Comparison of ENCODE assay signal across 7 mouse cellular contexts in the genomic region with DNA sequence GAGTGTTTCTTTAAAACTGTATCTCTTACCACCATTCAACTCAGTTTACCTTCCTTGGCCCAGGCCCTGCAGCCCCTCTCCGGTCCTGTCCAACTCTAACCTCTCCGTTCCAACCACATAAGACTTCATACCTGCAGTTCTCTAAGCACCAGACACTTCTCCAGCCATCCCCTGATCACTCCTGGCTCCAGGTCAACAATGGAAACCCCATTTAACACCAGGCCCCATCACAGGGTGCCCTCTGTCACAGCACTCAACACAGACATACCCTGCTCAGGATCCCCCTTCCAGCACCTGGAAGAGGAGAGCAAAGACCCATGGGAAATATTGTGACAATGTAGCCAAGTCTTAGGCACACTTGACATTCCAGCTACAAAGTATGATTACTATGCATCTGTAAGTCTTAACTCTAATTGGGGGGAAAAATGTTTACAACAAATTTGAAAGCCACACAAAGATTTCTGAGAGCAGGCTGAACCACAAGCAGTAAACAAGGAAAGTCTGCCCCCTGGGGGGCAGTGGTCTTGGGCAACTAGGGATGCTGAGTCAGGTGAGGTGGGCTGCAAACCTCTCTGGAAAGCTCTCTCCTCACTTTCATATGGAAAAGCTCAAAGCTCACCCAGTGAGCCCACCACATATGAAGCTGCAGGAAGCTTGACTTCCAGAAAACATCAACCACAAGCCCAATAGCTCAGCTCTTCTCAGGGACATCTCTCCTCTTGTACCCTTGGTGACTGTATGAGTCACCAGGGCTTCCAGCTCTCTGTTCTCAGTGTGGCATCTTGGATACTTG. TPM values are rescaled to one million over a fixed set of nuclear protein-coding genes. Genes with fewer than 3 reads are reported as not detected.
DNase-seq lines count a peak whose midpoint lies in the region; ATAC-seq and TF ChIP-seq lines count a peak whose summit lies in the region.

No protein-coding gene starts in this region.

- DNase-seq in CH12.LX (ENCODE audit: extremely low read depth): no peak
- peak; percentile 69 for DNase-seq in Muller cell, postnatal 12 days (ENCODE audit: inconsistent ontology term)
- no peak for DNase-seq in heart, postnatal 0 days (ENCODE audit: low spot score)
- DNase-seq in limb, embryonic 11.5 days (ENCODE audit: low spot score): peak; percentile 57
- no peak for DNase-seq in urinary bladder, postnatal 25 days (ENCODE audit: low spot score)
- DNase-seq in left cerebral cortex, adult 8-10 months (ENCODE audit: low spot score in 2 of 2): no peak

- H3K4me1 ChIP-seq in CH12.LX (ENCODE audit: control insufficient read depth in 1 of 2, insufficient read depth in 2 of 2): peaks cover 8 to 43% of the 10 kb centered on the region in 2 experiments
- H3K4me1 ChIP-seq in heart, postnatal 0 days (ENCODE audit: control insufficient read depth, insufficient read depth): peaks cover 41% of the 10 kb centered on the region
- H3K4me1 ChIP-seq in limb, embryonic 11.5 days (ENCODE audit: control insufficient read depth, insufficient read depth, low read length): peaks cover 29% of the 10 kb centered on the region
- peaks cover 56% of the 10 kb centered on the region for H3K4me1 ChIP-seq in neural tube, embryonic 13.5 days (replicated peaks)

- no peaks in the 10 kb centered on the region for H3K79me2 ChIP-seq in CH12.LX (replicated peaks; ENCODE audit: control insufficient read depth, extremely low read depth, insufficient read depth, poor library complexity, severe bottlenecking)

- 76% methylated on average over 2 of the region's 2 CpGs for WGBS in heart, postnatal 0 days
- 92% methylated on average over 2 of the region's 2 CpGs for WGBS in limb, embryonic 11.5 days
- WGBS in neural tube, embryonic 13.5 days: 88% methylated on average over 2 of the region's 2 CpGs

- H3K27me3 ChIP-seq in CH12.LX (replicated peaks): no peaks in the 10 kb centered on the region
- no peaks in the 10 kb centered on the region for H3K27me3 ChIP-seq in heart, postnatal 0 days (ENCODE audit: control insufficient read depth, insufficient read depth, low read length)
- no peaks in the 10 kb centered on the region for H3K27me3 ChIP-seq in limb, embryonic 11.5 days (ENCODE audit: control insufficient read depth, insufficient read depth, low read length)
- peaks cover 14% of the 10 kb centered on the region for H3K27me3 ChIP-seq in neural tube, embryonic 13.5 days

- peak overlapping the region; percentile 80 to 81 (median 80) for H3K4me3 ChIP-seq in CH12.LX (replicated peaks in 1 of 3; ENCODE audit: low read depth in 2 of 3, low read length in 2 of 3, poor library complexity in 1 of 3)
- peak overlapping the region; percentile 94 for H3K4me3 ChIP-seq in heart, postnatal 0 days (ENCODE audit: low read depth, low read length)
- peak overlapping the region; percentile 70 for H3K4me3 ChIP-seq in limb, embryonic 11.5 days (ENCODE audit: low read depth, low read length)
- peak overlapping the region; percentile 77 for H3K4me3 ChIP-seq in neural tube, embryonic 13.5 days

- TF ChIP-seq POLR2A in CH12.LX (IDR thresholded peaks at IDR 0.05; ENCODE audit: low read depth, low read length): no peak

- ATAC-seq in heart, postnatal 0 days (ENCODE audit: insufficient read depth, low read depth): no peak
- no peak for ATAC-seq in limb, embryonic 11.5 days (ENCODE audit: insufficient number of reproducible peaks, low FRiP score, low TSS enrichment, low read depth)
- ATAC-seq in neural tube, embryonic 13.5 days (ENCODE audit: low read depth): no peak

- peak in 1 of 2 experiments; percentile 66; a peak in 2 of 4 replicates for TF ChIP-seq CTCF in CH12.LX (conservative IDR thresholded peaks at IDR 0.05 in 1 of 2, IDR thresholded peaks at IDR 0.05 in 1 of 2; ENCODE audit: low read depth in 2 of 2, low read length in 2 of 2)
- TF ChIP-seq CTCF in heart, postnatal 0 days (IDR thresholded peaks at IDR 0.05; ENCODE audit: low read depth): peak; percentile 52

- H3K9me3 ChIP-seq in CH12.LX (replicated peaks; ENCODE audit: low read length): no peaks in the 10 kb centered on the region
- no peaks in the 10 kb centered on the region for H3K9me3 ChIP-seq in heart, postnatal 0 days (replicated peaks; ENCODE audit: control insufficient read depth, low read length)
- H3K9me3 ChIP-seq in limb, embryonic 11.5 days (ENCODE audit: control insufficient read depth, low read length): no peaks in the 10 kb centered on the region
- H3K9me3 ChIP-seq in neural tube, embryonic 13.5 days: no peaks in the 10 kb centered on the region

- no peak overlapping the region for H3K27ac ChIP-seq in CH12.LX (ENCODE audit: insufficient read depth, low read depth)
- H3K27ac ChIP-seq in heart, postnatal 0 days (ENCODE audit: low read depth): peak overlapping the region; percentile 95
- no peak overlapping the region for H3K27ac ChIP-seq in limb, embryonic 11.5 days (replicated peaks; ENCODE audit: low read depth, low read length)
- H3K27ac ChIP-seq in neural tube, embryonic 13.5 days (replicated peaks): no peak overlapping the region

- TF ChIP-seq EP300 in CH12.LX (IDR thresholded peaks at IDR 0.05; ENCODE audit: low read length): no peak
- TF ChIP-seq EP300 in heart, postnatal 0 days (IDR thresholded peaks at IDR 0.05; ENCODE audit: low read depth): no peak

- dilution Hi-C loops in CH12.LX (cut with MboI; ENCODE audit: extremely low pct_ligation_motif_present, extremely low pct_unique_long_range_greater_than_20kb, low sequenced_read_pairs): no loop called here

- in situ Hi-C loops in CH12.LX (cut with MboI; ENCODE audit: low pct_ligation_motif_present, low pct_unique_long_range_greater_than_20kb, low sequenced_read_pairs): loop anchor here (5.0 kb wide), 1 partner anchor 100 kb away; no protein-coding TSS in a partner anchor

- peak overlapping the region; percentile 87 for H3K4me2 ChIP-seq in CH12.LX (ENCODE audit: insufficient read depth, low read depth, poor library complexity, severe bottlenecking)
- H3K4me2 ChIP-seq in heart, postnatal 0 days (ENCODE audit: low read depth, low read length): peak overlapping the region; percentile 92
- H3K4me2 ChIP-seq in limb, embryonic 11.5 days (ENCODE audit: low read depth, severe bottlenecking): peak overlapping the region; percentile 99
- H3K4me2 ChIP-seq in neural tube, embryonic 13.5 days: peak overlapping the region; percentile 91

- peak overlapping the region; percentile 82; the same call in 1 of the 2 replicates for H3K9ac ChIP-seq in CH12.LX (ENCODE audit: insufficient read depth, low read depth)
- peak overlapping the region; percentile 95 for H3K9ac ChIP-seq in heart, postnatal 0 days (replicated peaks; ENCODE audit: low read depth, low read length)
- 0 out of 2 replicates have a peak overlapping the region, but pooled peaks have one; percentile 13 for H3K9ac ChIP-seq in limb, embryonic 11.5 days (ENCODE audit: low read length)
- peak overlapping the region; percentile 81 for H3K9ac ChIP-seq in neural tube, embryonic 13.5 days

- peaks cover 5 to 44% of the 10 kb centered on the region in 2 experiments for H3K36me3 ChIP-seq in CH12.LX (replicated peaks in 1 of 2; ENCODE audit: control insufficient read depth in 1 of 2, insufficient read depth in 1 of 2, low read length in 1 of 2)
- 0 out of 2 replicates have a peak, but pooled peaks cover 4% of the 10 kb centered on the region for H3K36me3 ChIP-seq in heart, postnatal 0 days (replicated peaks; ENCODE audit: control insufficient read depth, insufficient read depth, low read length)
- no peaks in the 10 kb centered on the region for H3K36me3 ChIP-seq in limb, embryonic 11.5 days (ENCODE audit: control insufficient read depth, insufficient read depth, low read length)
- no peaks in the 10 kb centered on the region for H3K36me3 ChIP-seq in neural tube, embryonic 13.5 days

- peak; percentile 67 for TF ChIP-seq RAD21 in CH12.LX (IDR thresholded peaks at IDR 0.05; ENCODE audit: low read depth, low read length)

TF ChIP-seq in CH12.LX, 34 proteins besides CTCF, POLR2A, EP300 and RAD21:
- TF ChIP-seq ZC3H11A (IDR thresholded peaks at IDR 0.05; ENCODE audit: low read depth, low read length) (peak; percentile 44; the same call in 1 of the 2 replicates), SMC3 (IDR thresholded peaks at IDR 0.05; ENCODE audit: low read depth, low read length) (peak; percentile 82), MAFK (IDR thresholded peaks at IDR 0.05; ENCODE audit: insufficient replicate concordance, low read length) (peak; percentile 76; the same call in 1 of the 2 replicates), NRF1 (IDR thresholded peaks at IDR 0.05; ENCODE audit: low read depth, low read length) (no peak), CHD1 (IDR thresholded peaks at IDR 0.05; ENCODE audit: low read depth, low read length) (no peak), IRF4 (IDR thresholded peaks at IDR 0.05; ENCODE audit: low read depth, low read length) (0 out of 2 replicates have a peak, but pooled peaks have one; percentile 26), MXI1 (IDR thresholded peaks at IDR 0.05; ENCODE audit: low read depth, low read length) (0 out of 2 replicates have a peak, but pooled peaks have one; percentile 15)

RNA-seq across cellular contexts. Expression of a gene that starts 4.5 kb away (rescaled TPM):
- total RNA-seq in CH12.LX (2012; rRNA removed) (5.9 and 8.6 TPM in 2 replicates), CH12.LX (2014; rRNA removed) (7.6 and 7.7 TPM in 2 replicates)
- polyA plus RNA-seq in CH12.LX (2012; ENCODE audit: insufficient read length, low read depth): 15.5 and 18.4 TPM in 2 replicates
- 54.8 and 79.6 TPM in 2 replicates for total RNA-seq in heart, postnatal 0 days (2014; rRNA removed; ENCODE audit: low replicate concordance)
- polyA plus RNA-seq in heart, postnatal 0 days (2015; fragmentation: Nextera tagmentation; extraction: Ambion mirVana): 6.5 and 7.4 TPM in 2 replicates
- polyA plus RNA-seq in limb, embryonic 11.5 days (2014; fragmentation: Nextera tagmentation; extraction: Ambion mirVana): 6.4 and 6.5 TPM in 2 replicates
- polyA plus RNA-seq in neural tube, embryonic 13.5 days (2015; fragmentation: Nextera tagmentation; extraction: Ambion mirVana): 4.0 and 4.2 TPM in 2 replicates
- 10 to 100 TPM; 17.1 to 20.0 (median 18.9) TPM for total RNA-seq in left cerebral cortex, adult 8-10 months (2022)

Comparison
In these comparisons a context has a peak if more than half of its experiments do, and no peak if none do; other contexts are left out.
1. DNase-seq: peak in Muller cell, postnatal 12 days (single experiment) and limb, embryonic 11.5 days (single experiment); none in CH12.LX (single experiment), heart, postnatal 0 days (single experiment), urinary bladder, postnatal 25 days (single experiment) and left cerebral cortex, adult 8-10 months (0 of 2).
2. H3K9ac ChIP-seq: peak in every context shown above with its lines; median percentile 95 in heart, postnatal 0 days; 82 in CH12.LX; 81 in neural tube, embryonic 13.5 days; 13 in limb, embryonic 11.5 days.
3. Peak in every context shown above with its lines, with median percentiles within 50 percentile points of each other: H3K4me2 ChIP-seq and H3K4me3 ChIP-seq.